Mouse (Mus musculus) neural tube, embryonic 14.5 days (tissue): ENCODE measurements around the gene Kctd4. TPM values are rescaled to one million over a fixed set of nuclear protein-coding genes. Genes with fewer than 3 reads are reported as not detected.

Experiments used
- ATAC-seq: fragments of 200-750 bp; cut with Nextera tagmentation; 2 replicates; pipeline ENCODE4 v1.8.0; 2017; ENCODE audit warnings: low read depth, mild to moderate bottlenecking, moderate TSS enrichment, moderate library complexity
- H3K27ac ChIP-seq: fragments of 300-500 bp; sonication (generic); 2 replicates; pipeline ENCODE4 v1.5.1; 2014; ENCODE audit warnings: low read depth, mild to moderate bottlenecking, control low read depth, low read length, moderate library complexity, mixed read lengths
- H3K27me3 ChIP-seq: fragments of 300-500 bp; sonication (generic); 2 replicates; pipeline ENCODE4 v1.6.1; 2014; ENCODE audit warnings: low read length; ENCODE audit not compliant: control insufficient read depth, insufficient read depth
- H3K36me3 ChIP-seq: fragments of 300-500 bp; sonication (generic); 2 replicates; pipeline ENCODE4 v1.6.1; 2014; ENCODE audit warnings: low read length, mixed read lengths; ENCODE audit not compliant: control insufficient read depth, insufficient read depth
- H3K4me1 ChIP-seq: fragments of 300-500 bp; sonication (generic); 2 replicates; pipeline ENCODE4 v1.6.1; 2014; ENCODE audit warnings: low read length; ENCODE audit not compliant: control insufficient read depth, insufficient read depth
- H3K4me2 ChIP-seq: fragments of 300-500 bp; sonication (generic); 2 replicates; pipeline ENCODE4 v1.6.1; 2014; ENCODE audit warnings: mild to moderate bottlenecking, low read depth, low read length, control low read depth
- H3K4me3 ChIP-seq: fragments of 300-500 bp; sonication (generic); 2 replicates; pipeline ENCODE4 v1.5.1; 2014; ENCODE audit warnings: low read depth, low read length, control low read depth, mixed read lengths
- H3K9ac ChIP-seq: fragments of 300-500 bp; sonication (generic); replicated peaks from 2 replicates; pipeline ENCODE4 v1.6.1; 2014; ENCODE audit warnings: low read depth, mild to moderate bottlenecking, control low read depth, low read length, mixed read lengths
- H3K9me3 ChIP-seq: fragments of 300-500 bp; sonication (generic); 2 replicates; pipeline ENCODE4 v1.6.1; 2016; ENCODE audit warnings: low read length; ENCODE audit not compliant: control insufficient read depth
- WGBS: fragments of 180-500 bp; shearing (Covaris S2); extraction: QIAGEN DNeasy Blood & Tissue Kit; methylation state at CpG from one replicate; pipeline ENCODE4 v1.1.7; 2014; 5-methylcytosine and 5-hydroxymethylcytosine counted together
- polyA plus RNA-seq: library from polyadenylated mRNA; unstranded; fragments of >200 nt; fragmentation: Nextera tagmentation; extraction: Ambion mirVana; gene quantifications from 2 replicates; pipeline ENCODE4 v1.2.1, GENCODE M21; 2014

Gene Kctd4
- polyA plus RNA-seq, 1 experiment from 2014 or later = 16.6 TPM

- Histone ChIP-seq H3K27ac (no peak overlapping the region), H3K4me3 (no peak overlapping the region), H3K27me3 (no peaks in the 10 kb centered on the region), H3K9ac (no peak overlapping the region), H3K9me3 (no peaks in the 10 kb centered on the region), H3K4me2 (no peak overlapping the region), H3K36me3 (no peaks in the 10 kb centered on the region), H3K4me1 (no peaks in the 10 kb centered on the region)
- WGBS = 64% methylated on average over 3 of the region's 3 CpGs
- ATAC-seq = no peak
Measured at GRCm38 (mm10) chr14:75976107-75976506, 21.3 kb downstream of the Kctd4 start.

GRCm38 (mm10) chr14:75981231-75981630, 26.4 kb downstream of the Kctd4 start:
- H3K4me2 ChIP-seq = no peak overlapping the region
- no peak overlapping the region for H3K27ac ChIP-seq
- WGBS = 89% methylated on average over 3 of the region's 3 CpGs
- no peaks in the 10 kb centered on the region for H3K27me3 ChIP-seq
- no peaks in the 10 kb centered on the region for H3K9me3 ChIP-seq
- no peaks in the 10 kb centered on the region for H3K36me3 ChIP-seq
- H3K9ac ChIP-seq = no peak overlapping the region
- no peak overlapping the region for H3K4me3 ChIP-seq
- no peak for ATAC-seq
- peaks cover 12% of the 10 kb centered on the region; the same call in 1 of the 2 replicates for H3K4me1 ChIP-seq

- no peaks in the 10 kb centered on the region for H3K9me3 ChIP-seq
- H3K36me3 ChIP-seq = no peaks in the 10 kb centered on the region
- no peak for ATAC-seq
- WGBS = 76% methylated on average over 2 of the region's 2 CpGs
- no peak overlapping the region for H3K4me3 ChIP-seq
- peaks cover 15% of the 10 kb centered on the region; the same call in 1 of the 2 replicates for H3K4me1 ChIP-seq
- no peak overlapping the region for H3K27ac ChIP-seq
- H3K9ac ChIP-seq = no peak overlapping the region
- no peak overlapping the region for H3K4me2 ChIP-seq
- H3K27me3 ChIP-seq = no peaks in the 10 kb centered on the region
Measured at GRCm38 (mm10) chr14:75983891-75984290, 29.1 kb downstream of the Kctd4 start.

- no peak overlapping the region for H3K4me2 ChIP-seq
- ATAC-seq = peak; percentile 49; the same call in 1 of the 2 replicates
- peaks cover 15% of the 10 kb centered on the region; the same call in 1 of the 2 replicates for H3K4me1 ChIP-seq
- no peak overlapping the region for H3K4me3 ChIP-seq
- no peaks in the 10 kb centered on the region for H3K36me3 ChIP-seq
- 51% methylated on average over 4 of the region's 4 CpGs for WGBS
- H3K27me3 ChIP-seq = no peaks in the 10 kb centered on the region
- H3K9ac ChIP-seq = no peak overlapping the region
- H3K9me3 ChIP-seq = no peaks in the 10 kb centered on the region
- H3K27ac ChIP-seq = no peak overlapping the region
Measured at GRCm38 (mm10) chr14:75985112-75985511, 30.3 kb downstream of the Kctd4 start.

GRCm38 (mm10) chr14:75986878-75987483, 32.2 kb downstream of the Kctd4 start:
- 88% methylated on average over 7 of the region's 7 CpGs for WGBS
- H3K4me2 ChIP-seq = no peak overlapping the region
- no peak overlapping the region for H3K27ac ChIP-seq
- H3K4me3 ChIP-seq = no peak overlapping the region
- H3K4me1 ChIP-seq = peaks cover 15% of the 10 kb centered on the region; the same call in 1 of the 2 replicates
- H3K27me3 ChIP-seq = no peaks in the 10 kb centered on the region
- H3K36me3 ChIP-seq = no peaks in the 10 kb centered on the region
- H3K9ac ChIP-seq = no peak overlapping the region
- no peak for ATAC-seq
- H3K9me3 ChIP-seq = no peaks in the 10 kb centered on the region

- H3K4me2 ChIP-seq = no peak overlapping the region
- H3K36me3 ChIP-seq = no peaks in the 10 kb centered on the region
- no peak overlapping the region for H3K9ac ChIP-seq
- H3K4me3 ChIP-seq = no peak overlapping the region
- H3K27me3 ChIP-seq = no peaks in the 10 kb centered on the region
- no peak for ATAC-seq
- 83% methylated on average over 1 of the region's 1 CpGs for WGBS
- H3K4me1 ChIP-seq = peaks cover 13% of the 10 kb centered on the region; the same call in 1 of the 2 replicates
- no peak overlapping the region for H3K27ac ChIP-seq
- no peaks in the 10 kb centered on the region for H3K9me3 ChIP-seq
Measured at GRCm38 (mm10) chr14:75989168-75989567, 34.4 kb downstream of the Kctd4 start.

- ATAC-seq = no peak
- no peaks in the 10 kb centered on the region for H3K27me3 ChIP-seq
- H3K36me3 ChIP-seq = no peaks in the 10 kb centered on the region
- H3K27ac ChIP-seq = no peak overlapping the region
- H3K4me2 ChIP-seq = no peak overlapping the region
- H3K4me3 ChIP-seq = no peak overlapping the region
- H3K9me3 ChIP-seq = no peaks in the 10 kb centered on the region
- peaks cover 4% of the 10 kb centered on the region; the same call in 1 of the 2 replicates for H3K4me1 ChIP-seq
- WGBS = 94% methylated on average over 6 of the region's 6 CpGs
- H3K9ac ChIP-seq = no peak overlapping the region
Measured at GRCm38 (mm10) chr14:75990936-75991335, 36.1 kb downstream of the Kctd4 start.

- no peak overlapping the region for H3K4me2 ChIP-seq
- no peak overlapping the region for H3K4me3 ChIP-seq
- H3K4me1 ChIP-seq = no peaks in the 10 kb centered on the region
- no peak overlapping the region for H3K27ac ChIP-seq
- H3K9ac ChIP-seq = no peak overlapping the region
- no peaks in the 10 kb centered on the region for H3K27me3 ChIP-seq
- H3K36me3 ChIP-seq = no peaks in the 10 kb centered on the region
- no peak for ATAC-seq
- H3K9me3 ChIP-seq = no peaks in the 10 kb centered on the region
- 95% methylated on average over 4 of the region's 4 CpGs for WGBS
Measured at GRCm38 (mm10) chr14:75992371-75992770, 37.6 kb downstream of the Kctd4 start.

GRCm38 (mm10) chr14:75998082-75998481, 43.3 kb downstream of the Kctd4 start:
- WGBS = 67% methylated on average over 1 of the region's 1 CpGs
- ATAC-seq = no peak
- no peak overlapping the region for H3K9ac ChIP-seq
- no peak overlapping the region for H3K27ac ChIP-seq
- H3K4me2 ChIP-seq = no peak overlapping the region
- no peak overlapping the region for H3K4me3 ChIP-seq
- H3K9me3 ChIP-seq = no peaks in the 10 kb centered on the region
- H3K27me3 ChIP-seq = no peaks in the 10 kb centered on the region
- H3K36me3 ChIP-seq = no peaks in the 10 kb centered on the region
- no peaks in the 10 kb centered on the region for H3K4me1 ChIP-seq
